Mouse (Mus musculus) MEL-GATA-1-ER (cell line): Measurements from ENCODE around the gene BC030499.

Experiments
- DNase-seq: peaks from one replicate; pipeline ENCODE4 v3.0.0-alpha.2; 2012; ENCODE audit warnings: low read depth; ENCODE audit errors: extremely low read depth

The BC030499 gene

GRCm38 (mm10) chr11:78345801-78346200 is 55.2 kb downstream of the BC030499 start:
- DNase-seq = peak; percentile 63
